Mouse (Mus musculus) midbrain, embryonic 14.5 days (tissue): ENCODE measurements around the gene Ppfibp1. TPM values are rescaled to one million over a fixed set of nuclear protein-coding genes. Genes with fewer than 3 reads are reported as not detected.

Source experiments
- ATAC-seq: fragments of 200-750 bp; cut with Nextera tagmentation; 2 replicates; pipeline ENCODE4 v1.8.0; 2017; ENCODE audit warnings: moderate number of reproducible peaks, moderate library complexity; ENCODE audit not compliant: low FRiP score, low TSS enrichment
- DNase-seq: peaks from one replicate; pipeline ENCODE4 v3.0.0-alpha.2; 2015
- H3K27ac ChIP-seq: fragments of 300-500 bp; sonication (generic); replicated peaks from 2 replicates; pipeline ENCODE4 v1.5.1; 2014; ENCODE audit warnings: mild to moderate bottlenecking, low read depth, low read length, moderate library complexity
- H3K27me3 ChIP-seq: fragments of 300-500 bp; sonication (generic); 2 replicates; pipeline ENCODE4 v1.6.1; 2014; ENCODE audit warnings: low read length, control low read depth, mixed read lengths; ENCODE audit not compliant: control insufficient read depth, insufficient read depth
- H3K36me3 ChIP-seq: fragments of 300-500 bp; sonication (generic); 2 replicates; pipeline ENCODE4 v1.6.1; 2014; ENCODE audit warnings: low read length, control low read depth; ENCODE audit not compliant: control insufficient read depth, insufficient read depth
- H3K4me1 ChIP-seq: fragments of 300-500 bp; sonication (generic); 2 replicates; pipeline ENCODE4 v1.6.1; 2014; ENCODE audit warnings: mild to moderate bottlenecking, antibody characterized with exemption, low read length, control low read depth; ENCODE audit not compliant: control insufficient read depth, insufficient read depth
- H3K4me2 ChIP-seq: fragments of 300-500 bp; sonication (generic); 2 replicates; pipeline ENCODE4 v1.6.1; 2014; ENCODE audit warnings: mild to moderate bottlenecking, low read length, moderate library complexity
- H3K4me3 ChIP-seq: fragments of 300-500 bp; sonication (generic); replicated peaks from 2 replicates; pipeline ENCODE4 v1.5.1; 2014; ENCODE audit warnings: low read depth, low read length
- H3K9ac ChIP-seq: fragments of 300-500 bp; sonication (generic); replicated peaks from 2 replicates; pipeline ENCODE4 v1.6.1; 2014; ENCODE audit warnings: mild to moderate bottlenecking, low read length, moderate library complexity
- H3K9me3 ChIP-seq: fragments of 300-500 bp; sonication (generic); 2 replicates; pipeline ENCODE4 v1.6.1; 2016; ENCODE audit warnings: low read length, control low read depth, mixed read lengths; ENCODE audit not compliant: control insufficient read depth
- WGBS: fragments of 180-500 bp; shearing (Covaris S2); extraction: QIAGEN DNeasy Blood & Tissue Kit; methylation state at CpG from one replicate; pipeline ENCODE4 v1.1.7; 2014; 5-methylcytosine and 5-hydroxymethylcytosine counted together
- polyA plus RNA-seq: library from polyadenylated mRNA; unstranded; fragments of >200 nt; fragmentation: Nextera tagmentation; extraction: Ambion mirVana; gene quantifications from 2 replicates; pipeline ENCODE4 v1.2.1, GENCODE M21; 2014

Ppfibp1 gene
- polyA plus RNA-seq, 1 experiment from 2014 or later: 13.4 TPM

DNA sequence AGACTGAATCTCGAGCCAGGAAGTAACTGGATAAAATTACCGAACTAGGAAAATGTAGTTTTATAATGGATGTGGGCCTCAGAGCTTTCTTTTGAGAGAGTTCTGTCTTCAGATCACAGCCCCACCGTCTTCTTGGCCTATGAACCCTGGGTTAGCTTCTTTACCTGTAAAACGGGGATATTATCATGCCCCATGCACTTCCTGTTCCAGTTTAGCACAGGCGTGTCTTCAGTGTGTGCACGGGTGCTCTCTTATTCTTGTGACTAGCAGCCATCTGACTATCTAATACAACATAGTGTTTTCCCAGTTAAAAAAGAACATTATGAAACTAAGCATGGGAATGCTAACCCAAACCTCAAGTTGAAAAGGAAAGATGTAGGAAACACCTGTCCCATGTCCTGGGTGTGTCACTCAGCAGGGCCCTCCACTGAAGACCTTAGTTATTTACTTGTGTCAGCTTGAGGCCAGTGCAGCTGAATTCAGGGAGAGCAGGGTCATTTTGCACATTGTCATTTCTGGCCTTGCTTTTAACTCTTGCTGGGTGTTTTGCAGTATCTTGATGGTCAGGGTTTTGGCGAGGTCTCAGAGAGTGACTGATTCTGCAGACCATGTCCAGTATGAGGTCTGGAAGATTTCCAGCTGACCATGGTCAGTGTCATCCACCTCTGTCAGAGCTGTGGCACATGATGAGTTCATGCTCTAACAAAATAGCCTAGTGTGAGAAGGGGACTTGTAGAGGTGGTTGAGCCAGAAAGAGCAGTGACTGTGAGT is 53.4 kb downstream of the Ppfibp1 start:
- WGBS: 90% methylated on average over 7 of the region's 7 CpGs
- H3K9me3 ChIP-seq: no peaks in the 10 kb centered on the region
- DNase-seq (no peak), ATAC-seq (no peak)
- H3K27ac ChIP-seq: no peak overlapping the region
- no peak overlapping the region for H3K4me3 ChIP-seq
- no peaks in the 10 kb centered on the region for H3K36me3 ChIP-seq
- no peak overlapping the region for H3K9ac ChIP-seq
- no peaks in the 10 kb centered on the region for H3K4me1 ChIP-seq
- no peaks in the 10 kb centered on the region for H3K27me3 ChIP-seq
- no peak overlapping the region for H3K4me2 ChIP-seq

DNA sequence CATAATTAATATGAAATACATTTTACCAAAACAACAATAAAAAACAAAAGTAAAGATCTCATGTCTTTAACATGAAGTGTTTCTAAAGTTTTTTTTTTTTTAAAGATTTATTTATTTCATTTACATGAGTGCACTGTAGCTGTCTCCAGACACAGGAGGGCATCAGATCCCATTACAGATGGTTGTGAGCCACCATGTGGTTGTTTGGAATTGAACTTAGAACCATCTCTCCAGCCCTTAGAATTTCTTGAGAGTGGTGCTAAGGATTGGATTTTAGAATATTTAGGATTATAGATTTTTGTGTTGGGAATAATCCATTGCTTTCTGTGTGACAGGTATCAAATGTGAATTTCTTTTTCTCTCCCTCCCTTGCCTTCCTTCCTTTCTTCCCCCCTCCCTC is 55.7 kb downstream of the Ppfibp1 start:
- Histone ChIP-seq H3K27ac (no peak overlapping the region), H3K4me1 (no peaks in the 10 kb centered on the region), H3K4me3 (no peak overlapping the region), H3K27me3 (no peaks in the 10 kb centered on the region), H3K9ac (no peak overlapping the region), H3K36me3 (no peaks in the 10 kb centered on the region), H3K4me2 (no peak overlapping the region), H3K9me3 (no peaks in the 10 kb centered on the region)
- ATAC-seq (no peak), DNase-seq (no peak)

DNA sequence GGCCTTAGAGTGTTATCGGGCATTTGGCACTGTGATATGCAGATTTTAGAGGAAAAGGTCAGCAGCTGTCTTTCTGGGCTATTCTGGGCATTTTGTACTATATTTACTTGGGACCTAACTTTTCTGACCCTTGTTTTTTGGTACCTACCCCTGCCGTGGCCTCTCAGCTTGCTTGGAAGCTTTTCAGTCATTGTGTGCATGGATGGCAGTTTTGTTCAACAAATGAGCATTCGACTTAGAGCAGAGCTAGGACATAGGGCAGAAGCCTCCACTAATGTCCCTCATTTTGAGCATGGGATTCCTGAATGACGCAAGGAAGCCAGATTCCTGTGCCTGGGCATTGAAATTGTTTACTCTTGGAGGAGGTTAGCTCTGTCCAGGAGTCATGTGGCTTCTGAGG is 56.5 kb downstream of the Ppfibp1 start:
- Histone ChIP-seq H3K36me3 (no peaks in the 10 kb centered on the region), H3K4me3 (no peak overlapping the region), H3K9me3 (no peaks in the 10 kb centered on the region), H3K4me2 (no peak overlapping the region), H3K4me1 (no peaks in the 10 kb centered on the region), H3K27ac (no peak overlapping the region), H3K9ac (no peak overlapping the region), H3K27me3 (no peaks in the 10 kb centered on the region)
- no peak for ATAC-seq
- no peak for DNase-seq
- 59% methylated on average over 4 of the region's 4 CpGs for WGBS

DNA sequence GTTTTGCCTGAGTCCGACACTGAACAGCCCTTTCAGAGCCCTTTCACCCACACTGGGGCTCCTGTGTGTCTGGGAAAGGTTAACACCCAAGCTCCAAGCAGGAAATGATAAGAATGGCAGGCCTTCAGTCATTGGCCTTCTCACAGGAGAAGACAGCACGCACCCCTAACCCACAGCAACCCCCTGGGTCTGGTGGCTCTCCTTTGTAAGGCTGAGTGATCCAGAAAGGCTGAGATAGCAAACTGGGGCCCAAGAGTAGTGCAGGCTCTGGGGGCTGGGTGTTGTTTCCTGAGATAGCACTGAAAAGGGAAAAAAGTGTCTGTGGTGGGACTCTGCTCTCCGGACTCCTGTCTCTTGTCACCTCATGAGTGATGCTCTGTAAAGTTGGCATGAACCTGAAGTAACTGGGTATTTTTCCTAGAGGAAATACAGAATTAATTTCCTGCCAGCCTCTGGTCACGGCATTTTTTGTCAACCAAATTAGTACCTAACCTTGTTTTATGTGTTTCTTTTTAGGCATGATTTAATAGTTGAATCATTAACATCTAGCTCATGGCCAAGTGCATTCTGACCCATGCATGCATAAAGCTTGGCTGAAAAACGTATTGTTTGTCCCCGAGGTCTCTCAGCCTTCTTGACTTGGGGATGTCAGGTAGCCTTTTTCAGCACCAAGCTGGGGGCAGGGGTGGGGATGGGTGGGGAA is 58.2 kb downstream of the Ppfibp1 start:
- no peak for ATAC-seq
- no peak for DNase-seq
- Histone ChIP-seq H3K27me3 (no peaks in the 10 kb centered on the region), H3K27ac (no peak overlapping the region), H3K9ac (no peak overlapping the region), H3K4me1 (peaks cover 8% of the 10 kb centered on the region; the same call in 1 of the 2 replicates), H3K4me2 (no peak overlapping the region), H3K36me3 (no peaks in the 10 kb centered on the region), H3K9me3 (no peaks in the 10 kb centered on the region), H3K4me3 (no peak overlapping the region)
- WGBS: 84% methylated on average over 6 of the region's 6 CpGs

DNA sequence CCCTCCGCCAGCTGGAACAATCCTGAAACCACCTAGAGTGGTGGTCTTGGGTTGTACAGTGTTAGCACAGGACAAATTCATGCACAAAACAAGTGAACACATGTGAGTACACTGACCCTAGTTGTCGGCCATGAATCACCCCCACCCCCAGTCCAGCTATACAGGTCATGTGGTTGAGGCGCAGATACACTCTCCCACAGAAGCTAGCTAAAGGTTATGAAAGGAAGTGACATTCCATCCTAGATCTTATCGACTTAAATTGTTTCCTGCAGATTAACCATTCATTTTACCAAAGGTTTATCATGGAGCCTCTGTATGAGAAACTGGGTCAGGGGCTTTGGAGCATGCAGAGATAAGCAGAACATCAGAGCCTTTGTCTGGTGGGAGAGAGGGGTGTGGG is 58.9 kb downstream of the Ppfibp1 start:
- H3K4me1 ChIP-seq: peaks cover 8% of the 10 kb centered on the region; the same call in 1 of the 2 replicates
- 76% methylated on average over 4 of the region's 4 CpGs for WGBS
- H3K4me2 ChIP-seq: no peak overlapping the region
- DNase-seq (no peak), ATAC-seq (no peak)
- no peak overlapping the region for H3K9ac ChIP-seq
- no peaks in the 10 kb centered on the region for H3K9me3 ChIP-seq
- H3K4me3 ChIP-seq: no peak overlapping the region
- H3K36me3 ChIP-seq: no peaks in the 10 kb centered on the region
- no peaks in the 10 kb centered on the region for H3K27me3 ChIP-seq
- H3K27ac ChIP-seq: no peak overlapping the region

DNA sequence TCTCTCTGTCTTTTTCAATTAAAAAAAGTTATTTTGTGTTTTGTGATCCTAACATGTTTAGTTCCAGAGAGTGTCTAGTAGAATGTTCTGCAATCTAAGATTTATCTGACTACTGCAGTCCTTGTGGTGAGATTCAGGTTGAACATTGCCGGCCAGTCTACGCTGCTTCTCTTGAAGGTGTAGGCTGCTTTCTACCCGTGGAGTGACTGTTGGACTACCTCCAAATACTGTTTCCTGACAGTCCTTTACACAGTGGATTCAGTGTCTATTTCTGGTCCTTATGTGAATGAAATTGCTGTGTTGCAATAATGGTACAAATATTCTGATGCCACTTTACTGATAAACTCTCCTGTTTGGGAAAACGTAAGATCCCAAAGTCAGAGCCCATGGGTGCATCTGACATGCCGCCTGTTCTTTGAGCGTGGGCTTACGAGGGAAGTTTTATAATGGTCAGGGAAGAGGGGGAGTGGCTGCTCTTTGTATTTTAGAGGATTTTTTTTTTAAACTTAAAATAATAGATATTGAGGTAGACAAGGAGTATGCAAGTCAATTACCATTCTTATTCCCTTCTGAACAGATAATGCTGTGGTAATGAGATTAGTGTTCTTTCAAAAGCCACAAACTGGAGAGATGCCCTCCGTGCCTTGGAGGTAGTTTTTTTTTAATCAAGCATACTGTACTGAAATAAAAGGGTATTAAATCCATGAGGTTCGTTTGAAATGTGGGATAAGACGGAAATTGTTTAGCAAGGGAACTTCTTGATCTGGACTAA is 61.6 kb downstream of the Ppfibp1 start:
- Histone ChIP-seq H3K27ac (no peak overlapping the region), H3K4me3 (no peak overlapping the region), H3K36me3 (no peaks in the 10 kb centered on the region), H3K4me2 (no peak overlapping the region), H3K9me3 (no peaks in the 10 kb centered on the region), H3K27me3 (no peaks in the 10 kb centered on the region), H3K9ac (no peak overlapping the region), H3K4me1 (peaks cover 8% of the 10 kb centered on the region; the same call in 1 of the 2 replicates)
- ATAC-seq (no peak), DNase-seq (no peak)
- WGBS: 29% methylated on average over 10 of the region's 10 CpGs

DNA sequence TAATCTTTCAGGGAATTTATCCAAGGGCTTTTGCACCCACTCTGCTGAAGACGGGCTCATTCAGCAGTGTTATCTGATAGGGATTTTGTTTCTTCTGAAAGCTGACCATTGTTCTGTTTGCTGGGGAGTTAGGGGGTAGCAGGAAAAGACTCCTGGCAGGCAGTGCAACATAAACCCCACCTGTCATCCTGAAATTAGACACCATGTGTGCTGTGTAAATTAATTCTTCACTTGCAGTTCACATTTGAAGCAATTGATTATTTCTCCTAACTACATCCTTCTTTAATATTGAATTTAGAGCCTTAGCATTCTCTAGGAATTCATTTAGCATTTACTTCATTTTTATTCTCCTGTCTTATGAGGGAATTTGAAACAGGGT is 62.2 kb downstream of the Ppfibp1 start:
- Histone ChIP-seq H3K27me3 (no peaks in the 10 kb centered on the region), H3K9me3 (no peaks in the 10 kb centered on the region), H3K4me1 (peaks cover 8% of the 10 kb centered on the region; the same call in 1 of the 2 replicates), H3K9ac (no peak overlapping the region), H3K4me3 (no peak overlapping the region), H3K4me2 (no peak overlapping the region), H3K27ac (no peak overlapping the region), H3K36me3 (no peaks in the 10 kb centered on the region)
- 0% methylated on average over 1 of the region's 1 CpGs for WGBS
- ATAC-seq (no peak), DNase-seq (no peak)

DNA sequence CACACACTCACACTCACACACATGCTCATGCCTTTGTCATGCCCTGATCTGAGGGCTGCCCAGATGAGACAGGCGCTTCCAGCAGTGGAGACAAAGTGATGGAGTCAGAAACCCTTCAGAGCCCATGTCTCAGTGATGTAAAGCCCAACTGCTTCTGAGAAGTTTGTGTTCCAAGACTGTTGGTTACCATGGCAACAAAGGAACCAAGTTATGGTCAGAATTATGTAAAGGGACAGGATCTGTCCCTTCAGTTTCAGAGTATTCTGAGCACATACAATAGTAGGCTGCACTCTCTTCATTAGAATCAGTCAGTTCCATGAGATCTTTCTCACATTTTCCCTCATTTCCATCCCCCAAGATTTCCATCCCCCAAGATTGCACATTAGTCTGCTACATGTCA is 66.0 kb downstream of the Ppfibp1 start, which contains the start of gene 1700034J05Rik:
1700034J05Rik (minus strand) TSS at position 165 of the 400 bp plus-strand sequence.
- Histone ChIP-seq H3K4me2 (no peak within 1 kb of the TSS), H3K27me3 (no peaks in the 10 kb centered on the region), H3K9ac (no peak within 1 kb of the TSS), H3K4me1 (peaks cover 12% of the 10 kb centered on the region; the same call in 1 of the 2 replicates), H3K9me3 (no peaks in the 10 kb centered on the region), H3K27ac (no peak within 1 kb of the TSS), H3K4me3 (no peak within 1 kb of the TSS), H3K36me3 (no peaks in the 10 kb centered on the region)
- DNase-seq (peak; percentile 67), ATAC-seq (no peak)
- WGBS: 82% methylated on average over 1 of the region's 1 CpGs
